Mouse (Mus musculus) embryo, embryonic 10.5 days (tissue): ENCODE results near the gene Zc3h13.

Experiments used
- DNase-seq: peaks from one replicate; pipeline ENCODE4 v3.0.0-alpha.2; 2015; ENCODE audit warnings: low spot score

Zc3h13 gene

DNA sequence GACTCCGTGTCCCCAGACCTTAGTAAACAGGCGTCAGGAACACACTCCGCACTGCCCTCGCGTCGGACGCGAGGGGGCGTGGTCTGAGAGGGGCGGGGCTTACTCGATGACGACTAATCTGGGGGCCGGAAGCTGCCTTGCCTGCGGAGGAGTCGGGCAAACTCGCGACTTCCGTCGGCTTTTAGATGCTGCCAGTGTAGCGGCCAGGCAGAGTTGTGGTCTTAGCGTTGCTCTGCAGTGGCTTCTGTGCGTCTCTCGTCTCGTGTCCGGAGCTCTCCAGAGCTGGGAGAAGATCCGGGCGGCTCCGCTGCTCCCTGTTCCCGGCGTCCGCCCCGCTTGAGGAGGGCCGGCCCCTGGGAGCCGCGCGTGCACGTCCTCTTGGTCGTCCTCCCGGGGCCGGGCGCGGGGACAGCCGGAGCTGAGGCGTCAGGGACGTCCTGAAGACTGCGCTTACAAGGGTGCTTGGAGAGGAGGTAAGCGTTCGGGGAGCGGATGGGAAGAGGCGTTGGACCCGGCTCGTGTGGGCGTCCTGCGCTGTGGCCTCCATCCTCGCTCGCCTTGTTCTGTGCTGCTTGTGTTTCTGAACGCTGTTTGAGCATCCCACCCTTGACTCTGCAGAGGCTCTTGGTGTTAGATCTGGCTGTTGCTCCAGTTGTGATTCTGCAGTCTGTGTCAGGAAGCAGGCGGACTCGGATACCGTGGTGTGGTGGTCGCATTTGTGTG lies at the start of gene Zc3h13:
Gene Zc3h13 (plus strand): TSS at position 181 of the 723 bp plus-strand sequence.
- DNase-seq, result peak; percentile 95

DNA sequence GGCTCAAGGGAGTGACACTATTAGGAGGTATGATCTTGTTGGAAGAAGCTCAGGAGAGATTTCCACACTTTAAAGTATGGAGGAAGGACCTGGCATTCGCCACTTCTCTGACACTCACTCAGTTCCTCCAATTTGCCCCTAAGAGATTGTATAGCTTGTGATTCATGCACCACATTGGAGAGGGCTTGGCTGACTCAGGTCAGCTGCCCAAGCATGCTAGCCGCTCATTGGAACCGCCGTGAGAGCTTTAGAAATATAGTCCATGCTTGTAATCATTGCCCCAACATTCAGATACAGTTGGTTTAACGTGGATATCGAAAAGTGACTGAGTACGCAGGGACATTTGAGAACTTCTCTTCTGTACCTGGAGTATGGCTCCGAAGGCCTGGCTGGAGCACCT lies 48.6 kb upstream of the Zc3h13 start:
- peak; percentile 3 for DNase-seq

DNA sequence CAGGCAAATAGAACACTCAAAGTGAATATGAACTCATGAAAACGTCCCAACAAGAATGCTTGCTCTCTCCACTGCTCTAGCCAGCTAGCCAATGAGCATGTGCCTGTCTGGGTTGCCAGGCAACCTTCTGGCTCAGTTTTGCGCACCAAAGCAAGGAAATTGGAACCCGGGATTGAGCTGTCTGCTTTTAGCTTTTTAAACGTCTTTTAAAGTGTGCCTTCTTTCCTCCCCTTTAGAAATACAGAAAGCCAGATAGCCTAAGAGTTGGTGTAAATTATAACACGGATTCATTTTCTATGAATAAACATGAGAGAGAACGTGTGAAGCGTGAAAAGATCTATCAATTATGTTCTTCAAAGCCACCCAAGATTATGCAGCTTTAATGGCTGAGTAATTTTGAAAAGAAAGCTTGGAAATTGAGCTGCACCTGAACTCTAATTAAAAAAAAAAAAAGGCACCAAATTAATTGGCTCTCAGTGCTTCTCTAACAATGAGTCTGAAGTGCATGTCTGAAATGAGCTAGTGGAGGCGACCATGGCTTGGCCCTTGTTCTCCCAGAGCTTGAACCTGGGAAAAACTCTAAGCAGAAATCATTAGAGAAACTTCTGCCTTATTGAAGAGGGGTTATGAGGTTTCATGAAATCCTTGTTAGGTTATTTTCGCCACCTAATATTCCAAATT lies 48.1 kb upstream of the Zc3h13 start:
- DNase-seq, result peak; percentile 74

GRCm38 (mm10) chr14:75236636-75237003 lies 47.6 kb upstream of the Zc3h13 start:
- DNase-seq, result no peak

DNA sequence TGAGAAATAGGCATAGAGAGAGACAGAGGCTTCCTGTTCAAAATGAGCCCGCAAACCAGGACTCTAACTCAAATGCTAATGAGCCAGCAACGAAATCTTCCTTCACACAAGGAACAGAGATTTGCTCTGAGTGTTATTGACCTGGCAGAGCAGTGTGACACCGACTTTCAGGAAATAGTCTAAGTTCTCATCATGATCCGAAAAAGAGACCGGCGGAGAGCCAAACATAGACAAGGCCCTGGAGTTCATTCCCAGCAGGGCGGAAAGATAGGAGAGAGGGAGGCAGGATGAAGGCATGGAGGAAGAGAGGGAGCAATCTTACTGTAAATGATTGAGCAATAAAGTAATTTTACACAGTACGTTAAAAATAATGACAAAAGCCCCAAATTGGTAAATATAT lies 47.1 kb upstream of the Zc3h13 start:
- DNase-seq, result no peak

- no peak for DNase-seq
Measured at GRCm38 (mm10) chr14:75238054-75238692, 46.0 kb upstream of the Zc3h13 start.

GRCm38 (mm10) chr14:75242087-75242486 lies 42.1 kb upstream of the Zc3h13 start, which contains the start of gene Cpb2:
Gene Cpb2 (plus strand): TSS chr14:75242287.
- DNase-seq, result no peak

DNA sequence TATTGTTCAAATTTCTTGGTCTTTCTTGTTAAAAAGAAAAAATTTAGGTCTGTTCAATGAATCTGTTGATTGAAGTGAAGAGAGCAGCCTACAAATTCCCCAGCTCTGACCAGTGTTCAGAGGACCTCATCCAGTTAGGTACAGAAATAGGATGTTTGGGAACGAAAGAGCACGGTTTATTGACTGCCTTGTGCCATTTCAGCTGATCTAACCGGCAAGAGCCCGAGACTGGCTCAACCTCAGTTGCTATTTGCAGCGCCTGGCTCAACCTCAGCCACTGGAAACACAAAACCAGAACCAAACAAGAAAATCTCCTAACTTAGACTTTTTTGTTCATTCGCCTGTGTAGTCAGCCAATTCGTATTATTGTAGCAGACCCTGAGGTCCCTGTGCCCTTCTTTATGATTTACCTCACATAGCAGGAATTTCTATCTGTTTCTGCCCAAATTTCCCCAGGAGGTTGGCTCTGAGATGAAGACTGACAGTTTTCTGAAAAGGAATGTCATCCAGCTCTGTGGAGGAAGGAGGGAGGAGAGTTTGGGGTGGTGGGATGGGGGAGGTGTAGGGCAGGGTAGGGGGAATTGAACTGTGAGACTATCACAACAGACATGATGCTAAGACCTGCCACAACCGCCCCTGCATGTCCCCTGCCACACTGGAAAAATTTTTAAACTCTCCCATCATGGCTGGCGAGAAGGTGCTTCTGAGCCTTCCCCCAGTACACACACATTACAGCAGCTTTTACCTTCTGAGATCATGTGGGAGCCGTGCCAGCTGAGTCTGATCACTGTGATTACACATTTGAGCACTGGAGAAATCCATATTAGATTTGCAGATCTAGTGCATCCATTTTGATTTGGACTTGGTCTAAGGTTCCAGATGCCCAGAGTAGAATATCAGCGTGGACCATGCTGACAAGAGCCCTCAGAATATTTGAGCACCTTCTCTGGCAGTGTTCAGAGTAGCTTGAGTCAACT lies 37.9 kb upstream of the Zc3h13 start:
- DNase-seq, result no peak

DNA sequence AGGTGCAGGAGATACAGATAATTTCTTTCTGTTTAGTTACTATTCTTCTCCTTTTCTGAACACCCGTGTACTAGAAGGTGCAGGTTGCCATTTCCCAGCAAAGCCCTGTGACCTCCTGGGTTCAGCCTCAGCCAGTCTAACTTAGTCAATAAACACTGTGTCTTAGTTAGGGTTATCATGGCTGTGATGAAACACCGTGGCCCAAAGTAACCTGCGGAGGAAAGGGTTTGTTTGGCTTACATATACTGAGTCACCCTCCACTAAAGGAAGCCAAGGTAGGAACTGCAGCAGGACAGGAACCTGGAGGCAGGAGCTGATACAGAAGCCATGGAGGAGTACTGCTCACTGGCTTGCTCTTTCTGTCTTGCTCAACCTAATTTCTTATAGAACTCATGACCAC lies 33.7 kb upstream of the Zc3h13 start:
- no peak for DNase-seq

DNA sequence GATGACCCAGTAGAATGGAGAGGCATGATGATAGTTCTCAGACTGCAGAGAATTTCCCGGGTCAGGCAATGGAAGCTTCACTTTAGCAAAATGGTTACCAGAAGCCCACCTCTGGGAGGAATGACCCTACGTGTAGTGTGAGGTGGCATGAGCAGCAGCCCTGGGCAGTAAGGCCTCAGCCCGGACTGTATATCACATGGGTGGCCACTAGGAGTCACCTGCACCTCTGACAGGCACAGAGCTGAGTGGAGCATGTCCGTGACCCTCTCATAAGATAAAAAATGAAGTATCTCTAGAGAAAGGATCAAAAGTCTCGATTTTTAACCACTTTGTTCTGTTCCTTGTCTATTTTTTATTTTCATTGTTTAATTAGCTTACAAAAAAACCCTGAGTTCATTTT lies 27.7 kb upstream of the Zc3h13 start:
- DNase-seq, result peak; percentile 37

DNA sequence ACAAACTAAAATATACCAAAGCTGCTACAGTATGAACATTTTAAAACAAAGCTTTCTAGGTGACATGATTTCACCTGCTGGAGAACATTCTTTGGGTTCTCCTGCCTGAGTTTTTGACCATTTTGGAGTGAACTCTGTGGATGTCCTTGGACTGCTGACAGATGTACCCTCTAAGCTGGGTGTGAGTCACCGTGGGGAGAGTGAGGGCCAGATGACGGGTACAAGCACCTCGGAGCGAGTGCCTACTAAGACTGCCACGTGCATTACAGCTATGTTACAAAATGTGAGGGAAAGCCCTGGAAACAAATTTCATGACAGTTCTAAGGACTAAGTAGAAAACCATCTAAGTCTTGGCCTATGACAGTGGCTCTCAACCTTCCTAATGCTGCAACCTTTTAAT lies 14.6 kb upstream of the Zc3h13 start:
- DNase-seq, result no peak

GRCm38 (mm10) chr14:75279716-75280115 lies 4.5 kb upstream of the Zc3h13 start:
- DNase-seq, result no peak

GRCm38 (mm10) chr14:75280406-75280805 lies 3.8 kb upstream of the Zc3h13 start:
- DNase-seq, result no peak

DNA sequence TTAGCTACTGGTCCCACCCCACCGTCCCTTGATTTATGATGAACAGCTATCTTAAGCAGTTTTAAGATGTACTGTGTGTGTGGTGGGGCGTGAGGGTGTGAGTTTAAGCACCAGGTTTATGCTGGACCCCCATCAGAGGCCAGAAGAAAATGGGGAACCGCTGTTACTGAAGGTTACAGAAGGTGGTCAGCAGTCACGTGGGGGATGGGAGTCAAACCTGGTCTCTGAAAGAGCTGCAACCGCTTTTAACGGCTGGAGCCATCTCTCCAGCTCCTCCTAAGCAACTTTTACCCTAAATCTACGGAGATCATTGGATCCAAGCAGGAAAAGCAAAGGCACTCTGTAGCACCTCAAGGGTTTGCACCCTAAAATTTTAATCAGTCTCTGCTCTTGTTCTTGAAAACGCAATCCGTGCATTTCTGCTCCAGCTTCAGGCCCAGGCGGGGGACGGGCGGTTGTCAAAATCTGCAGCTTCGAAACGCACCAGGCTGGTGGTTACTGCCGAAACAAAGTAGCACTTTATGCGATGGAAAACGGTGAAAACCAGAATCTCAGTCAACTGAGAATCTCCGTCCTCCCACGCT lies 472 bp upstream of the Zc3h13 start:
- peak; percentile 57 for DNase-seq

GRCm38 (mm10) chr14:75301081-75301480 lies 16.9 kb downstream of the Zc3h13 start:
- no peak for DNase-seq

DNA sequence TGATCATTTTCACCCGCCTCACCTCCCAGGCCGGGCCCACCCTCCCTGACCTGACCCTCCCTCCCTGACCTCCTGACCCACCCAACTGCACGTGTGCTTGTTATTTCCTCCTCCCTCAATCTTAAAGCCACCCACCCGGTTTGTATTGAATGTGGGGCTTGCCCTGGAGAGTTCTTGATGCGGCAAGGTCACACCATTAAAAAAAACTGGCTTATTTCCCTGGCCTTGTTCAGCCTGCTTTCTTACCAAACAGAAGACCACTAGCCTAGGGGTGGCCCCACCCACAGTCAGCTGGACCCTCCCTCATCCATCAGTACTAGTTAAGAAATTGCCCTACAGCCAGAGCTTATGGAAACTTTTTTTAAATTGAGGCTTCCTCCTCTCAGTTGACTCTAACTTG lies 19.6 kb downstream of the Zc3h13 start:
- peak; percentile 2 for DNase-seq

DNA sequence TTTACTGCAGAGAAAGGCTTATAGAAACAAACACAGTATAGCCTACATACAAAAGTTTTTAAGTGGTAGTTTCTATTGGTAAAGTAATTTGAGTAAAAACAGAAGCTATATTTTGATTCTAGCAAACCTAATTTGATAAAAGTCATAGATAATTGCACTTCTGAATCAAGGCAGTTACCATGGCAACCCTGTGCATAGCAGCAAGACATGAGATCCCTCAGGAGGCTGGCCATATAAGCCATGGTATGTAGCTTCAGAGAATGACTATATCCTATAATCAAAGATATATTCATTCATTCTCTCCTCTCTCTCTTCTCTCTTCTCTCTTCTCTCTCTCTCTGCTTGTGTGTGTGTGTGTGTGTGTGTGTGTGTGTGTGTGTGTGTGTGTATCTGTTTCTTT lies 23.7 kb downstream of the Zc3h13 start:
- peak; percentile 8 for DNase-seq

GRCm38 (mm10) chr14:75309336-75309992 lies 25.3 kb downstream of the Zc3h13 start:
- peak; percentile 59 for DNase-seq

- DNase-seq, result no peak
Measured at GRCm38 (mm10) chr14:75314484-75314883, 30.3 kb downstream of the Zc3h13 start.

DNA sequence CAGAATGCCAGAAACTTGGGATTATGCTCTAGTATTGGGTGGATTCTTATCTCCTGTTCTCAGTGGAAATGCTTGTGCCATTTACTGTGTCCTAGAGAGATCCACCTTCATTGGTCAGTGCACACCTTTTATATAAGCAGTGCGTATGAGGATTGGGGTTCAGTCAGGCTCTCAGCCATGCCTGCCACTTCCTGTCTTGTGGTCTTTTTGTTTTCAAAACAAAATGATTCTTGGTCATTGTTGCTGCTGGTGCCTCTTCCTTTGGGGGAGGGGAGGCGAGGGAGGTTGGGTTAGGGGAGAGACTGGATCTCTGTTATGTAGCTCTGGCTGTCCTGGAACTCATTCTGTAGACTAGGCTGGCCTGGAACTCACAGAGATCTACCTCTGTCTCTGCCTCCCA lies 34.6 kb downstream of the Zc3h13 start:
- no peak for DNase-seq

- no peak for DNase-seq
Measured at GRCm38 (mm10) chr14:75320269-75320668, 36.1 kb downstream of the Zc3h13 start.
